Mouse (Mus musculus) embryonic fibroblast, embryonic 13.5 days (primary cell): ENCODE results near the gene Glrx5.

Experiments
- CTCF ChIP-seq: IDR thresholded peaks from 2 replicates; pipeline ENCODE4 v1.5.1; 2011; ENCODE audit warnings: mild to moderate bottlenecking, control low read depth, low read length, moderate library complexity, borderline replicate concordance; ENCODE audit not compliant: insufficient read depth
- POLR2A ChIP-seq: IDR thresholded peaks from 2 replicates; pipeline ENCODE4 v1.6.1; 2011; ENCODE audit warnings: low read depth, mild to moderate bottlenecking, control low read depth, low read length, moderate library complexity

- TF ChIP-seq POLR2A, result no peak
- TF ChIP-seq CTCF, result no peak
Measured at GRCm38 (mm10) chr12:105076511-105076910, 44.0 kb downstream of the Glrx5 start.
